Mouse (Mus musculus): Measurements from ENCODE around the gene Atg10. TPM values are rescaled to one million over a fixed set of nuclear protein-coding genes. Genes with fewer than 3 reads are reported as not detected.
A peak's percentile ranks its signal among the peaks of the same experiment; 100 is the strongest.

Atg10 gene
- total RNA-seq, 1 experiment: 2.6 TPM

DNA sequence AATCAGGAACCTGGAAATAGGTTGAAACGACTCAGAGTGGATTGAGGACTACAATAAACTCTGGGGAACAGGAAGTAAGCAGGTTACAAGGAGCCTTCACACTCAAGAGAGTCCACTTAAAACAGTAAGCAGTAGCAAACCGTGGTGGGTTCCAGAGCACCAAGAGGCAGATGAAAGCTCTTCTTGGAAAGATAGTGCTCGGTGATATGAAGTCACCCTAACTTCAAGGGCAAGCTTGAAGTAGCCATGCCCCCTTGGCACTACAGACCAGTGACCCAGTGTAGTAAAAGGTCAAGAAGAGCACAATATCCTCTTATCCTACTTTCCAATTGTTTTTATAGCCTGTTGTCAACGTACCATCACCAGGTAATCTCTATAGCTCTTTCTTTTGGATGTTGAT lies 2.1 kb downstream of the Atg10 start:
- in situ Hi-C loops (cut with MboI; ENCODE audit: low sequenced_read_pairs in 2 of 2, unreplicated experiment in 2 of 2): no loop called here
- DNase-seq (ENCODE audit: low read depth, low spot score): no peak
- peaks cover 7% of the 10 kb centered on the region in 2 experiments for H3K4me1 ChIP-seq (ENCODE audit: control insufficient read depth in 2 of 2, insufficient read depth in 2 of 2, low read length in 2 of 2, poor library complexity in 1 of 2)
- H3K9ac ChIP-seq (ENCODE audit: insufficient read depth, low read depth, low read length, poor library complexity, severe bottlenecking): no peak overlapping the region
- no peaks in the 10 kb centered on the region for H3K9me3 ChIP-seq (ENCODE audit: control insufficient read depth, insufficient read depth, low read depth, low read length)
- H3K4me3 ChIP-seq (ENCODE audit: insufficient read depth in 1 of 2, low read depth in 1 of 2, low read length in 2 of 2, poor library complexity in 1 of 2, severe bottlenecking in 1 of 2): no peak overlapping the region
- H3K36me3 ChIP-seq (ENCODE audit: control insufficient read depth, insufficient read depth, low read length, poor library complexity, severe bottlenecking): no peaks in the 10 kb centered on the region
- no peak overlapping the region for H3K27ac ChIP-seq (ENCODE audit: insufficient read depth, low read depth, low read length, poor library complexity, severe bottlenecking)
- TF ChIP-seq MAFK (IDR thresholded peaks at IDR 0.05; ENCODE audit: insufficient read depth, low read depth, low read length) (no peak), ZC3H11A (IDR thresholded peaks at IDR 0.05; ENCODE audit: borderline replicate concordance, low read depth, low read length) (no peak), CHD2 (IDR thresholded peaks at IDR 0.05; ENCODE audit: low read depth, low read length) (no peak), ZNF384 (IDR thresholded peaks at IDR 0.05; ENCODE audit: low read depth, low read length) (no peak), HCFC1 (IDR thresholded peaks at IDR 0.05; ENCODE audit: borderline replicate concordance, insufficient read depth, low read length) (no peak)

DNA sequence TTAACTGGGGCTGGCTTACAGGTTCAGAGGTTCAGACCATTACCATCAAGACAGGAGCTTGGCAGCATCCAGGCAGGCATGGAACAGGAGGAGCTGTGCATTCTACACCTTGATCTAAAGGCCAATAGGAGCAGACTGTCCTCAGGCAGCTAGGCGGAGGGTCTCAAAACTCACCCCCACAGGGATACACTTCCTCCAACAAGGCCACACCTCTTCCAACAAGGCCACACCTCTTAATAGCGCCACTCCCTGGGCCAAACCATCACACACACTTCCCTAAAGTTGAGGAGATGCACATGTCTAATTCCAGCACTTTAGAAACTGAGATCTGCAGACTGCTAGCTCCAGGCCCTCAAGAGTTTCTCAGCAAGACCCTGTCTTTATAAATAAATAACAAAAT lies 6.1 kb downstream of the Atg10 start:
- no peaks in the 10 kb centered on the region for H3K36me3 ChIP-seq (ENCODE audit: control insufficient read depth, insufficient read depth, low read length, poor library complexity, severe bottlenecking)
- H3K4me3 ChIP-seq (ENCODE audit: insufficient read depth in 1 of 2, low read depth in 1 of 2, low read length in 2 of 2, poor library complexity in 1 of 2, severe bottlenecking in 1 of 2): peak overlapping the region in 1 of 2 experiments; percentile 29; a peak in 1 of 4 replicates
- peaks cover 2 to 4% of the 10 kb centered on the region in 2 experiments; a peak in 3 of 4 replicates for H3K4me1 ChIP-seq (ENCODE audit: control insufficient read depth in 2 of 2, insufficient read depth in 2 of 2, low read length in 2 of 2, poor library complexity in 1 of 2)
- no peak for DNase-seq (ENCODE audit: low read depth, low spot score)
- TF ChIP-seq MAFK (IDR thresholded peaks at IDR 0.05; ENCODE audit: insufficient read depth, low read depth, low read length) (no peak), ZC3H11A (IDR thresholded peaks at IDR 0.05; ENCODE audit: borderline replicate concordance, low read depth, low read length) (no peak), ZNF384 (IDR thresholded peaks at IDR 0.05; ENCODE audit: low read depth, low read length) (no peak), CHD2 (IDR thresholded peaks at IDR 0.05; ENCODE audit: low read depth, low read length) (no peak), HCFC1 (IDR thresholded peaks at IDR 0.05; ENCODE audit: borderline replicate concordance, insufficient read depth, low read length) (no peak)
- no peak overlapping the region for H3K27ac ChIP-seq (ENCODE audit: insufficient read depth, low read depth, low read length, poor library complexity, severe bottlenecking)
- no peaks in the 10 kb centered on the region for H3K9me3 ChIP-seq (ENCODE audit: control insufficient read depth, insufficient read depth, low read depth, low read length)
- H3K9ac ChIP-seq (ENCODE audit: insufficient read depth, low read depth, low read length, poor library complexity, severe bottlenecking): no peak overlapping the region
- in situ Hi-C loops (cut with MboI; ENCODE audit: low sequenced_read_pairs in 2 of 2, unreplicated experiment in 2 of 2): no loop called here

DNA sequence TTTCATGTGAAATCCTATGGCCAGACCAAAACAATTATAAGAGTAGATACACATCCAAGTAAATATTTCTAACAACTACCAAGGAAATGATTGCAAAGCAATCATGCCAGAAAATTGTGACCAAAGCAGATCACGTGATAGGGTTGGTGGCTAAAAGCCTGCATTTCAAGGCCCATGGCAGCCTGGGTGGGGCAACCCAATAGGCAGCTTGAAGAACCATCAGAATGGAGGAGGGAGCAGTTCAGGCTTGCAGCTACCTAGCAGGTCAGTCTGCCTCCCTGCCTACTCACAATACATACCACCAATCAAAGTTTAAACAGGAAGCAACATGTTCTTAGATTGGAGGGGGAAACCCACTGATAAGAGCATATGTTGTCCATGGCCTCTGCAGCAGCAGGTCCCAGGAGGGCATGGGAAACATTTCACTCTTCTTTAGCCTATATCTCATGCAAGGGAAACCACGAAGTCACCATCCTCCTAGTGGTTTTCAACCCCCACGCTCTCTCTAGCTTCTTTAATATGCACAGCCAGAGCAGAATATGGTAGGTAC lies 7.0 kb downstream of the Atg10 start:
- DNase-seq (ENCODE audit: low read depth, low spot score): no peak
- no peak overlapping the region for H3K9ac ChIP-seq (ENCODE audit: insufficient read depth, low read depth, low read length, poor library complexity, severe bottlenecking)
- H3K27ac ChIP-seq (ENCODE audit: insufficient read depth, low read depth, low read length, poor library complexity, severe bottlenecking): no peak overlapping the region
- peaks cover 0 to 3% of the 10 kb centered on the region in 2 experiments; a peak in 1 of 4 replicates for H3K4me1 ChIP-seq (ENCODE audit: control insufficient read depth in 2 of 2, insufficient read depth in 2 of 2, low read length in 2 of 2, poor library complexity in 1 of 2)
- in situ Hi-C loops (cut with MboI; ENCODE audit: low sequenced_read_pairs in 2 of 2, unreplicated experiment in 2 of 2): no loop called here
- no peaks in the 10 kb centered on the region for H3K9me3 ChIP-seq (ENCODE audit: control insufficient read depth, insufficient read depth, low read depth, low read length)
- no peaks in the 10 kb centered on the region for H3K36me3 ChIP-seq (ENCODE audit: control insufficient read depth, insufficient read depth, low read length, poor library complexity, severe bottlenecking)
- no peak for TF ChIP-seq MAFK (IDR thresholded peaks at IDR 0.05; ENCODE audit: insufficient read depth, low read depth, low read length)
- TF ChIP-seq ZC3H11A (IDR thresholded peaks at IDR 0.05; ENCODE audit: borderline replicate concordance, low read depth, low read length): no peak
- no peak for TF ChIP-seq ZNF384 (IDR thresholded peaks at IDR 0.05; ENCODE audit: low read depth, low read length)
- no peak for TF ChIP-seq CHD2 (IDR thresholded peaks at IDR 0.05; ENCODE audit: low read depth, low read length)
- no peak for TF ChIP-seq HCFC1 (IDR thresholded peaks at IDR 0.05; ENCODE audit: borderline replicate concordance, insufficient read depth, low read length)
- H3K4me3 ChIP-seq (ENCODE audit: insufficient read depth in 1 of 2, low read depth in 1 of 2, low read length in 2 of 2, poor library complexity in 1 of 2, severe bottlenecking in 1 of 2): no peak overlapping the region

DNA sequence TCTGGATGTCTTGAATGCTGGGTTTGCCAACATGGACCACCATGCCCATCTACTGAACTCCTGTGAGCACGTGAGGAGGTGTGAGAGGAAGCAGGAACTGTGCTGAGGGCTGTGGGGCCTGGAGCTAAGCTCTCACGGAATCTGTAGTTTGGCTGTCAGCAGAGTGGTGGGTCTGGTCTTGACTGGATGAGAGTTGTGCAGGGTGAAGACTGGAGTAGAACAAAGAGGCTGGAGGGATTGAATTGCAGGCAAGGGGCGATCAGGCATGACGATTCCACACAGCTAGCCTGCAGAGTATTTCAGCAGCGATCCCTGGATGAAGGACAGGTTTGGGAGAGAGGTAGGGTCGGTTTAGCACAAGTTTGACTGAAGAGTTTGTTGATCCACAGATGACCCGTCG lies 10.8 kb downstream of the Atg10 start:
- Histone ChIP-seq H3K9me3 (ENCODE audit: control insufficient read depth, insufficient read depth, low read depth, low read length) (no peaks in the 10 kb centered on the region), H3K4me3 (ENCODE audit: insufficient read depth in 1 of 2, low read depth in 1 of 2, low read length in 2 of 2, poor library complexity in 1 of 2, severe bottlenecking in 1 of 2) (no peak overlapping the region), H3K27ac (ENCODE audit: insufficient read depth, low read depth, low read length, poor library complexity, severe bottlenecking) (no peak overlapping the region), H3K36me3 (ENCODE audit: control insufficient read depth, insufficient read depth, low read length, poor library complexity, severe bottlenecking) (no peaks in the 10 kb centered on the region), H3K9ac (ENCODE audit: insufficient read depth, low read depth, low read length, poor library complexity, severe bottlenecking) (no peak overlapping the region), H3K4me1 (ENCODE audit: control insufficient read depth in 2 of 2, insufficient read depth in 2 of 2, low read length in 2 of 2, poor library complexity in 1 of 2) (peaks cover 0 to 3% of the 10 kb centered on the region in 2 experiments; a peak in 2 of 4 replicates)
- TF ChIP-seq CHD2 (IDR thresholded peaks at IDR 0.05; ENCODE audit: low read depth, low read length) (no peak), MAFK (IDR thresholded peaks at IDR 0.05; ENCODE audit: insufficient read depth, low read depth, low read length) (no peak), ZNF384 (IDR thresholded peaks at IDR 0.05; ENCODE audit: low read depth, low read length) (no peak), HCFC1 (IDR thresholded peaks at IDR 0.05; ENCODE audit: borderline replicate concordance, insufficient read depth, low read length) (no peak), ZC3H11A (IDR thresholded peaks at IDR 0.05; ENCODE audit: borderline replicate concordance, low read depth, low read length) (no peak)
- in situ Hi-C loops (cut with MboI; ENCODE audit: low sequenced_read_pairs in 2 of 2, unreplicated experiment in 2 of 2): no loop called here
- no peak for DNase-seq (ENCODE audit: low read depth, low spot score)

Measured in ES-E14 (cell line).